Comparison of ENCODE assay signal across 22 mouse cellular contexts in the genomic region with DNA sequence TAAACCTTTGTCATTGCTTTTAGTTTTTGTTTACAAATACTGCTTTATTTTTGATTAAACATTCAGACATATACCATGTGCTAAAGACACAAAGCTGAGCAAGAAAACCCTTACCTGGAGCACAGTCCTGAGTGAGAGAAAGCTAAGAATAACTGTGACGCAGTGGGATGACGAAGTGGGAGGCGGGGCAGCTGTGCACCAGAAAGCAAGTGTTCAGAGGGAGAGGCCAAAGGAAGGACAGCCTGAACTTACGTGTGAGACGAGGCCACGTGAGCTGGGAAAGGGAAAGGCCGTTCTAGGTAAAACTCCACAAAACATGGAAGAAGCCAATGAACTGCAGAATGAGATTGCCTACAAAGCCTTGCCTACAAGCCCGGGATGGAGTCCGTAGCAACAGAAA. TPM values are rescaled to one million over a fixed set of nuclear protein-coding genes. Genes with fewer than 3 reads are reported as not detected.
DNase-seq lines count a peak whose midpoint lies in the region; ATAC-seq and TF ChIP-seq lines count a peak whose summit lies in the region.
"Had no signal": no experiment of that assay in that cellular context is flagged by ENCODE, and none has a peak within 500 bp of the region (broad histone marks: within the 10 kb centered on the region; RNA-seq: fewer than 3 reads in every experiment).

No protein-coding gene starts in this region.

- no peak overlapping the region for H3K27ac ChIP-seq in heart, postnatal 0 days (ENCODE audit: low read depth)
- no peak overlapping the region for H3K27ac ChIP-seq in stomach, embryonic 15.5 days
- H3K27ac ChIP-seq: embryonic facial prominence, embryonic 10.5 days; embryonic facial prominence, embryonic 15.5 days; kidney, embryonic 15.5 days; lung, embryonic 15.5 days; midbrain, embryonic 10.5 days had no signal

- H3K9ac ChIP-seq in heart, postnatal 0 days (replicated peaks; ENCODE audit: low read depth, low read length), result no peak overlapping the region
- no peak overlapping the region for H3K9ac ChIP-seq in stomach, embryonic 15.5 days
- H3K9ac ChIP-seq: embryonic facial prominence, embryonic 15.5 days; kidney, embryonic 15.5 days; lung, embryonic 15.5 days had no signal

- H3K27me3 ChIP-seq in heart, postnatal 0 days (ENCODE audit: control insufficient read depth, insufficient read depth, low read length), result no peaks in the 10 kb centered on the region
- H3K27me3 ChIP-seq in C2C12 (ENCODE audit: control insufficient read depth, insufficient read depth, insufficient read length), result no peaks in the 10 kb centered on the region
- H3K27me3 ChIP-seq in stomach, embryonic 15.5 days (replicated peaks), result no peaks in the 10 kb centered on the region
- H3K27me3 ChIP-seq: embryonic facial prominence, embryonic 15.5 days; kidney, embryonic 15.5 days; lung, embryonic 15.5 days had no signal

- TF ChIP-seq CTCF in heart, postnatal 0 days (IDR thresholded peaks at IDR 0.05; ENCODE audit: low read depth), result no peak
- TF ChIP-seq CTCF in C2C12 (IDR thresholded peaks at IDR 0.05; ENCODE audit: control insufficient read depth, insufficient read depth, insufficient read length), result no peak

- H3K4me3 ChIP-seq in heart, postnatal 0 days (ENCODE audit: low read depth, low read length), result no peak overlapping the region
- H3K4me3 ChIP-seq in C2C12 (ENCODE audit: insufficient read depth, poor library complexity, severe bottlenecking), result no peak overlapping the region
- no peak overlapping the region for H3K4me3 ChIP-seq in stomach, embryonic 15.5 days (replicated peaks)
- H3K4me3 ChIP-seq: embryonic facial prominence, embryonic 10.5 days; embryonic facial prominence, embryonic 15.5 days; kidney, embryonic 15.5 days; lung, embryonic 15.5 days; midbrain, embryonic 10.5 days had no signal

- peaks cover 49% of the 10 kb centered on the region for H3K36me3 ChIP-seq in heart, postnatal 0 days (replicated peaks; ENCODE audit: control insufficient read depth, insufficient read depth, low read length)
- H3K36me3 ChIP-seq in C2C12 (ENCODE audit: control insufficient read depth, insufficient read depth), result peaks cover 78% of the 10 kb centered on the region
- H3K36me3 ChIP-seq in stomach, embryonic 15.5 days, result peaks cover 8% of the 10 kb centered on the region; the same call in 1 of the 2 replicates

- TF ChIP-seq EP300 in heart, postnatal 0 days (IDR thresholded peaks at IDR 0.05; ENCODE audit: low read depth), result no peak

- H3K79me3 ChIP-seq in C2C12 (ENCODE audit: low read depth), result peaks cover 39% of the 10 kb centered on the region

- peaks cover 89% of the 10 kb centered on the region for H3K79me2 ChIP-seq in C2C12 (ENCODE audit: control insufficient read depth, insufficient read depth)

- no peak for DNase-seq in heart, postnatal 0 days (ENCODE audit: low spot score)
- DNase-seq in heart, adult 9 months (ENCODE audit: low spot score in 2 of 2), result no peak
- DNase-seq in ZHBTc4 (ENCODE audit: low read depth, low spot score), result peak; percentile 9
- no peak for DNase-seq in spleen, postnatal 4 days (ENCODE audit: low spot score in 2 of 2)
- DNase-seq in cerebellum, postnatal 10 days, result no peak
- DNase-seq: adrenal gland, adult 8-10 months; cerebellum, adult 2 months; cerebellum, postnatal 25 days; kidney, adult 18-20 months; kidney, postnatal 25 days; layer of hippocampus, postnatal 36 days; right cerebral cortex, postnatal 25 days had no signal

- H3K9me3 ChIP-seq in heart, postnatal 0 days (replicated peaks; ENCODE audit: control insufficient read depth, low read length), result no peaks in the 10 kb centered on the region
- H3K9me3 ChIP-seq in stomach, embryonic 15.5 days, result no peaks in the 10 kb centered on the region
- H3K9me3 ChIP-seq: embryonic facial prominence, embryonic 10.5 days; embryonic facial prominence, embryonic 15.5 days; kidney, embryonic 15.5 days; lung, embryonic 15.5 days; midbrain, embryonic 10.5 days had no signal

- peak; percentile 51; the same call in 1 of the 2 replicates for ATAC-seq in heart, postnatal 0 days (ENCODE audit: insufficient read depth, low read depth)
- 0 out of 2 replicates have a peak, but pooled peaks have one; percentile 37 for ATAC-seq in stomach, embryonic 15.5 days (ENCODE audit: insufficient read depth, low FRiP score, low read depth)
- ATAC-seq: CD4-positive, CD25-positive, alpha-beta regulatory T cell, adult 4 months; forebrain, embryonic 14.5 days; hindbrain, embryonic 16.5 days had no signal

- H3ac ChIP-seq in C2C12 (ENCODE audit: control insufficient read depth, insufficient read length, low read depth), result no peak overlapping the region

- H3K4me1 ChIP-seq in heart, postnatal 0 days (ENCODE audit: control insufficient read depth, insufficient read depth), result no peaks in the 10 kb centered on the region
- no peaks in the 10 kb centered on the region for H3K4me1 ChIP-seq in stomach, embryonic 15.5 days
- H3K4me1 ChIP-seq: embryonic facial prominence, embryonic 15.5 days; lung, embryonic 15.5 days had no signal

- WGBS in heart, postnatal 0 days, result 60% methylated on average over 9 of the region's 9 CpGs
- 71% methylated on average over 9 of the region's 9 CpGs for WGBS in stomach, embryonic 15.5 days

- H3K4me2 ChIP-seq in heart, postnatal 0 days (ENCODE audit: low read depth, low read length), result no peak overlapping the region
- H3K4me2 ChIP-seq in stomach, embryonic 15.5 days, result no peak overlapping the region
- H3K4me2 ChIP-seq: embryonic facial prominence, embryonic 15.5 days; kidney, embryonic 15.5 days; lung, embryonic 15.5 days had no signal

TF ChIP-seq in C2C12, 6 proteins besides CTCF, POLR2A, EP300 and RAD21:
- TF ChIP-seq MAX (IDR thresholded peaks at IDR 0.05) (no peak), MYOD1 (IDR thresholded peaks at IDR 0.05; ENCODE audit: control insufficient read depth, insufficient read length, low read depth) (peak; percentile 3)
TF ChIP-seq in C2C12: peak in this region for 1.

RNA-seq across cellular contexts. Expression of gene Mettl21a, which starts 7.1 kb away (rescaled TPM):
- 10.2 and 21.0 TPM in 2 replicates for total RNA-seq in heart, postnatal 0 days (2014; rRNA removed; ENCODE audit: low replicate concordance)
- polyA plus RNA-seq in heart, postnatal 0 days (2015; fragmentation: Nextera tagmentation; extraction: Ambion mirVana), result 9.9 and 10.3 TPM in 2 replicates
- 27.9 TPM for polyA plus RNA-seq in C2C12 (2012; fragmentation: generic; extraction: Trizol)
- polyA plus RNA-seq in stomach, embryonic 15.5 days (2015; fragmentation: Nextera tagmentation; extraction: Ambion mirVana), result 19.2 and 20.8 TPM in 2 replicates
